Mouse (Mus musculus): ENCODE measurements around the gene Lsp1.

Gene Lsp1

GRCm38 (mm10) chr7:142481568-142482255 is 21.1 kb downstream of the Lsp1 start:
- ChIA-PET POLR2A (interaction anchor here (0.6 to 1.6 kb wide), 10 partner anchors 24 to 392 kb away, joined by 3 to 6 read pairs (median 4); partner anchors contain the start of gene Ctsd (in 2 of the 4)), CTCF (interaction anchor here (0.6 to 2.9 kb wide), 40 partner anchors 17 to 1439 kb away, joined by 3 to 48 read pairs (median 4); partner anchors contain the start of genes Lsp1 (in 1 of the 4) and Tnni2 (in 1 of the 4))

GRCm38 (mm10) chr7:142482256-142482609 is 21.6 kb downstream of the Lsp1 start:
- POLR2A ChIA-PET: interaction anchor here (0.6 to 1.6 kb wide), 9 partner anchors 24 to 393 kb away, joined by 3 to 6 read pairs (median 4); partner anchors contain the start of gene Ctsd (in 2 of the 4)
- CTCF ChIA-PET: interaction anchor here (0.6 to 2.9 kb wide), 22 partner anchors 21 to 489 kb away, joined by 3 to 48 read pairs (median 4); partner anchors contain the start of genes Lsp1 (in 1 of the 4) and Tnni2 (in 1 of the 4)

GRCm38 (mm10) chr7:142483136-142483535 is 22.5 kb downstream of the Lsp1 start:
- ChIA-PET CTCF (interaction anchor here in 3 of 4 experiments (0.7 to 2.9 kb wide), 6 partner anchors 42 to 242 kb away, joined by 3 to 48 read pairs (median 5); partner anchors contain the start of gene Tnni2 (in 1 of the 3)), POLR2A (interaction anchor here in 1 of 4 experiments (0.6 kb wide), 1 partner anchor 65 kb away, joined by 3 read pairs; no protein-coding TSS in a partner anchor)

GRCm38 (mm10) chr7:142484780-142485179 is 24.2 kb downstream of the Lsp1 start:
- POLR2A ChIA-PET: interaction anchor here in 1 of 4 experiments (0.6 kb wide), 1 partner anchor 516 kb away, joined by 3 read pairs; no protein-coding TSS in a partner anchor

GRCm38 (mm10) chr7:142486751-142487162 is 26.1 kb downstream of the Lsp1 start:
- ChIA-PET POLR2A (interaction anchor here in 2 of 4 experiments (0.7 to 1.2 kb wide), 5 partner anchors 11 to 739 kb away, joined by 3 to 7 read pairs (median 3); partner anchors contain the start of genes Ctsd (in 1 of the 2) and Tnnt3 (in 1 of the 2)), CTCF (interaction anchor here (0.5 to 3.8 kb wide), 32 partner anchors 10 to 432 kb away, joined by 3 to 40 read pairs (median 4); partner anchors contain the start of gene Tnnt3 (in 1 of the 4))

More at GRCm38 (mm10) chr7:142484780-142485179, 24.2 kb downstream of the Lsp1 start:
- CTCF ChIA-PET: interaction anchor here in 3 of 4 experiments (0.9 to 1.7 kb wide), 3 partner anchors 95 to 230 kb away, joined by 3 to 8 read pairs (median 3); no protein-coding TSS in a partner anchor

GRCm38 (mm10) chr7:142487341-142487859 is 26.8 kb downstream of the Lsp1 start:
- ChIA-PET CTCF (interaction anchor here (0.5 to 3.8 kb wide), 36 partner anchors 10 to 934 kb away, joined by 3 to 40 read pairs (median 4); partner anchors contain the start of gene Tnnt3 (in 1 of the 4)), POLR2A (interaction anchor here in 3 of 4 experiments (0.7 to 1.2 kb wide), 6 partner anchors 11 to 1108 kb away, joined by 3 to 7 read pairs (median 3); partner anchors contain the start of genes Ctsd (in 1 of the 3) and Tnnt3 (in 1 of the 3))

- POLR2A ChIA-PET: interaction anchor here in 2 of 4 experiments (0.7 to 1.2 kb wide), 3 partner anchors 11 to 1107 kb away, joined by 3 read pairs; no protein-coding TSS in a partner anchor
- CTCF ChIA-PET: interaction anchor here (0.6 to 3.8 kb wide), 15 partner anchors 23 to 227 kb away, joined by 3 to 40 read pairs (median 6); no protein-coding TSS in a partner anchor
These were observed 27.4 kb downstream of the Lsp1 start for GRCm38 (mm10) chr7:142488053-142488452.

- POLR2A ChIA-PET: interaction anchor here in 1 of 4 experiments (0.5 kb wide), 1 partner anchor 79 kb away, joined by 3 read pairs; no protein-coding TSS in a partner anchor
- CTCF ChIA-PET: interaction anchor here in 1 of 4 experiments (0.6 kb wide), 1 partner anchor 1335 kb away, joined by 3 read pairs; no protein-coding TSS in a partner anchor
These were observed 32.9 kb downstream of the Lsp1 start for GRCm38 (mm10) chr7:142493535-142493934.

GRCm38 (mm10) chr7:142496158-142496557 is 35.5 kb downstream of the Lsp1 start:
- POLR2A ChIA-PET: no interaction called here
- CTCF ChIA-PET: interaction anchor here in 1 of 4 experiments (1.5 kb wide), 1 partner anchor 56 kb away, joined by 3 read pairs; no protein-coding TSS in a partner anchor

GRCm38 (mm10) chr7:142496800-142497199 is 36.2 kb downstream of the Lsp1 start:
- CTCF ChIA-PET: interaction anchor here in 2 of 4 experiments (0.6 to 1.5 kb wide), 2 partner anchors 10 to 57 kb away, joined by 3 to 4 read pairs; no protein-coding TSS in a partner anchor
- POLR2A ChIA-PET: interaction anchor here in 2 of 4 experiments (0.8 to 1.2 kb wide), 3 partner anchors 10 to 114 kb away, joined by 3 read pairs; partner anchors contain the start of gene Gm49369 (in 1 of the 2)

- POLR2A ChIA-PET: interaction anchor here in 2 of 4 experiments (0.8 to 1.8 kb wide), 4 partner anchors 9 to 115 kb away, joined by 3 to 4 read pairs (median 3); partner anchors contain the start of gene Gm49369 (in 1 of the 2)
- CTCF ChIA-PET: interaction anchor here in 1 of 4 experiments (0.5 kb wide), 1 partner anchor 176 kb away, joined by 3 read pairs; no protein-coding TSS in a partner anchor
These were observed 37.2 kb downstream of the Lsp1 start for GRCm38 (mm10) chr7:142497775-142498174.

- POLR2A ChIA-PET: interaction anchor here in 2 of 4 experiments (1.0 to 1.8 kb wide), 2 partner anchors 11 kb away, joined by 3 to 4 read pairs; no protein-coding TSS in a partner anchor
- CTCF ChIA-PET: interaction anchor here in 3 of 4 experiments (0.8 to 1.1 kb wide), 4 partner anchors 11 to 82 kb away, joined by 3 to 4 read pairs (median 3); no protein-coding TSS in a partner anchor
These were observed 38.0 kb downstream of the Lsp1 start, which contains the start of gene Tnnt3 for GRCm38 (mm10) chr7:142498575-142498974. Tnnt3 (plus strand) TSS chr7:142498836.

- ChIA-PET CTCF (interaction anchor here in 3 of 4 experiments (0.6 to 1.1 kb wide), 5 partner anchors 11 to 81 kb away, joined by 3 to 7 read pairs (median 3); no protein-coding TSS in a partner anchor), POLR2A (interaction anchor here in 2 of 4 experiments (0.7 to 1.8 kb wide), 4 partner anchors 11 to 22 kb away, joined by 3 to 4 read pairs (median 3); no protein-coding TSS in a partner anchor)
These were observed 38.6 kb downstream of the Lsp1 start for GRCm38 (mm10) chr7:142499010-142499721.

- ChIA-PET POLR2A (no interaction called here), CTCF (interaction anchor here in 1 of 4 experiments (0.6 kb wide), 2 partner anchors 10 to 19 kb away, joined by 3 to 7 read pairs; no protein-coding TSS in a partner anchor)
These were observed 39.4 kb downstream of the Lsp1 start for GRCm38 (mm10) chr7:142500032-142500431.

- ChIA-PET CTCF (interaction anchor here in 1 of 4 experiments (1.1 kb wide), 1 partner anchor 16 kb away, joined by 4 read pairs; no protein-coding TSS in a partner anchor), POLR2A (no interaction called here)
These were observed 42.6 kb downstream of the Lsp1 start for GRCm38 (mm10) chr7:142503206-142503605.

- CTCF ChIA-PET: interaction anchor here in 2 of 4 experiments (0.5 to 1.0 kb wide), 3 partner anchors 19 to 228 kb away, joined by 3 to 4 read pairs (median 3); no protein-coding TSS in a partner anchor
- POLR2A ChIA-PET: interaction anchor here in 2 of 4 experiments (0.6 to 1.7 kb wide), 3 partner anchors 24 to 153 kb away, joined by 4 to 5 read pairs (median 4); no protein-coding TSS in a partner anchor
These were observed 45.3 kb downstream of the Lsp1 start for GRCm38 (mm10) chr7:142505942-142506341.

- ChIA-PET POLR2A (interaction anchor here in 1 of 4 experiments (1.1 to 1.7 kb wide), 3 partner anchors 9 to 152 kb away, joined by 3 to 5 read pairs (median 4); no protein-coding TSS in a partner anchor), CTCF (no interaction called here)
These were observed 45.9 kb downstream of the Lsp1 start for GRCm38 (mm10) chr7:142506501-142506900.

Measured in embryonic stem cell, embryonic (primary cell).